Mouse (Mus musculus): ENCODE data around the gene Crlf1. TPM values are rescaled to one million over a fixed set of nuclear protein-coding genes. Genes with fewer than 3 reads are reported as not detected.

Crlf1 gene
- total and polyA plus RNA-seq, 2 experiments, result not detected

DNA sequence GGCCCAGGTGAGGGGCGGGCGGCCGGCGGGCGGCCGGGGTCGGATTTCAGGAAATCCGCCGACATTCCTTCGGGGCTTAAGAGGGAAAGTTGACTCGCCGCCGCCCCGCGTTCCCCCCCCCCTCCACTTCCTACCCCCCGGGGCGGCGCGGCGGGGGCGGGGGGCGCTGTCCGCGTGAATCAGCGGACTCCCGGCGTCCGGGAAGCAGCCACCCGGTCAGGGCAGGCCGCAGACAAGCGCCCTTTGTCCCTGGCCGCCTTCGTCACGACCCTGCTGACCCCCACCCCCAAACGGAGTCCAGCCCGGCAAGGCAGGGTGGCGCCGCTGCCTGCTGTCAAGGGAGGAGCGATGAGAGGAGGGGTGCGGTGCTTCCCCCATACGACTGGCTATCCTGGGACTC is 3.4 kb upstream of the Crlf1 start:
- H3K27ac ChIP-seq (replicated peaks; ENCODE audit: insufficient read depth, low read depth, low read length), result no peak overlapping the region
- no peak for DNase-seq (ENCODE audit: extremely low read depth, low read depth, low spot score)
- peaks cover 3% of the 10 kb centered on the region for H3K4me1 ChIP-seq (ENCODE audit: control insufficient read depth, insufficient read depth, low read length)
- no peaks in the 10 kb centered on the region for H3K36me3 ChIP-seq (ENCODE audit: control insufficient read depth, insufficient read depth, low read length)
- no peak overlapping the region for H3K9ac ChIP-seq (ENCODE audit: low read depth, low read length)
- H3K4me3 ChIP-seq (ENCODE audit: insufficient read depth, low read depth, low read length), result no peak overlapping the region; the same call in 1 of the 2 replicates
- peaks cover 41% of the 10 kb centered on the region for H3K27me3 ChIP-seq (ENCODE audit: control insufficient read depth, insufficient read depth, low read length)
- no peaks in the 10 kb centered on the region for H3K79me2 ChIP-seq (ENCODE audit: control insufficient read depth, insufficient read depth, low read length)
- WGBS, result 5% methylated on average over 36 of the region's 41 CpGs
- no peak for TF ChIP-seq POLR2A (IDR thresholded peaks at IDR 0.05; ENCODE audit: extremely low read depth, insufficient read depth, low read length)
- no peak for TF ChIP-seq CTCF (IDR thresholded peaks at IDR 0.05; ENCODE audit: low read depth, low read length)

DNA sequence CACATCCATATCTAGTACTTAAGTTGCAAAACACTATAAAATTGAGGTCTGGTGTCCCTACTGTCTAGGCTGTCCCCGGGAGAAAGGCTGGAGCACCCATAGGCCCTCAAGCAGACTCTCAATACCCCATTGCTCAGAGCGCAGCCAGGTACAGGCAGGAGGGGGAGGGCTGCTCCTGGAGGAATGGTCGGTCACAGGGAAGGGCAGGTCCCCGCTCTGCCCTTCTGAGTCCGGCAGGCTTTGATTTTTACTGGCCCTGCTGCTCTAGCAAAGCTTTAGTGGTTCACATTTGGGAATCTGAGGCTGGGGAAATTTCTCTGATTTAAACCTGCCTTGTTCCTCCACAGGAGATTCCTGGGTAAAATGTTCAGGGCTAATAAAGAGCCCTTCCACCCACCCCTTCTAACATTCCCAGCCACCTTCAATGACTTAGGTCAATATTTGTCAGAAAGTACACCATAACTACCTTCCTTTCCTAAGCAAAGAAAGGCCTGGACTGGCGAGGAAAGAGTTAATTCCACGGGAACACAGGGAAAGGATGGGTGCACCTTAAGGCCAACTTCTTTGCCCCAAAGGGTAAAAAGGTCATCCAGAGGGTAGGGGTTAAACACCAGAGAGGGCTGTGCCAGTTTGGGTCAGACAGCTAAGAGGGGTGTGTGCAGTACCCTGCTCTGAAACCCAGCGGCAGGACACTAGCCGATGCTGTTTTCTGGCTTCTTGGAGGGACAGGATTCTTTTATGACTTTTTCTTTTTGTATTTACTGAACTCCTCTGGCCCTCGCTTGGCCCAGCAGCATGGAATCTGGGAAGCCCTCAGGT is 2.7 kb upstream of the Crlf1 start:
- Histone ChIP-seq H3K4me3 (ENCODE audit: insufficient read depth, low read depth, low read length) (no peak overlapping the region), H3K27ac (replicated peaks; ENCODE audit: insufficient read depth, low read depth, low read length) (no peak overlapping the region), H3K79me2 (ENCODE audit: control insufficient read depth, insufficient read depth, low read length) (no peaks in the 10 kb centered on the region), H3K27me3 (ENCODE audit: control insufficient read depth, insufficient read depth, low read length) (peaks cover 42% of the 10 kb centered on the region), H3K4me1 (ENCODE audit: control insufficient read depth, insufficient read depth, low read length) (peaks cover 3% of the 10 kb centered on the region), H3K36me3 (ENCODE audit: control insufficient read depth, insufficient read depth, low read length) (no peaks in the 10 kb centered on the region), H3K9ac (ENCODE audit: low read depth, low read length) (no peak overlapping the region)
- DNase-seq (ENCODE audit: extremely low read depth, low read depth, low spot score), result no peak
- WGBS, result 28% methylated on average over 10 of the region's 10 CpGs
- TF ChIP-seq POLR2A (IDR thresholded peaks at IDR 0.05; ENCODE audit: extremely low read depth, insufficient read depth, low read length), result no peak
- no peak for TF ChIP-seq CTCF (IDR thresholded peaks at IDR 0.05; ENCODE audit: low read depth, low read length)

DNA sequence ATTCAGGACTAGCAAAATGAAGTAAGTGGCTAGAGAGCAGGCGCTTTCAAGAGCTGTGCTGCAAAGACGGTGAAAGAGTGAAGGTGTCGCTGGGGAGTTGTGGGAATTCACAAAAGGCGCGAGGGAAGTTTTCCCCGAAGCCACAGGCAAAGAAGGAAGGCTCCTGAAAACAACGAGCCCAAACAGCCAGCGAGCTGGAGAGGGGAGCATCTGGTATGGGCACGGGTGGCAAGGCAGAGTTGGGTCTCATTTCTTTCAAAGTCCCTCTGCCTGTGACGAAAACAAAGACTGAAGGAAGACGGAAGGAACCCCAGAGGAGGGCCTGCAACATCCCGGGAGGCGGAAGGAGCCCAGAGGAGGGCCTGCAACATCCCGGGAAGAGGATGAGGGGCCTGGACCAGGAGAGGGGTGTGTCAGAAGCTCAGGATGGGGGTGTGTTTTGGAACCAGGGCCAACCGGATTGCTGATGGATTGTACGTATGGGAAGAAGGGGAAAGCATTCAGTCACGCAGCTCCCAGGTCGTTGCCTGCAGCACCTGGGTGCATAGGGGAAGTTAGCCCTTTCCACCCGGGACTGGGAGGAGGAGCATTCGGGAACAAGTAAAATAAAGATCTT is 2.0 kb upstream of the Crlf1 start:
- no peak overlapping the region for H3K27ac ChIP-seq (replicated peaks; ENCODE audit: insufficient read depth, low read depth, low read length)
- H3K4me3 ChIP-seq (ENCODE audit: insufficient read depth, low read depth, low read length), result no peak overlapping the region
- peaks cover 42% of the 10 kb centered on the region for H3K27me3 ChIP-seq (ENCODE audit: control insufficient read depth, insufficient read depth, low read length)
- peaks cover 3% of the 10 kb centered on the region for H3K4me1 ChIP-seq (ENCODE audit: control insufficient read depth, insufficient read depth, low read length)
- no peaks in the 10 kb centered on the region for H3K36me3 ChIP-seq (ENCODE audit: control insufficient read depth, insufficient read depth, low read length)
- H3K79me2 ChIP-seq (ENCODE audit: control insufficient read depth, insufficient read depth, low read length), result no peaks in the 10 kb centered on the region
- DNase-seq (ENCODE audit: extremely low read depth, low read depth, low spot score), result no peak
- no peak overlapping the region for H3K9ac ChIP-seq (ENCODE audit: low read depth, low read length)
- TF ChIP-seq CTCF (IDR thresholded peaks at IDR 0.05; ENCODE audit: low read depth, low read length) (no peak), POLR2A (IDR thresholded peaks at IDR 0.05; ENCODE audit: extremely low read depth, insufficient read depth, low read length) (no peak)
- 12% methylated on average over 20 of the region's 20 CpGs for WGBS

DNA sequence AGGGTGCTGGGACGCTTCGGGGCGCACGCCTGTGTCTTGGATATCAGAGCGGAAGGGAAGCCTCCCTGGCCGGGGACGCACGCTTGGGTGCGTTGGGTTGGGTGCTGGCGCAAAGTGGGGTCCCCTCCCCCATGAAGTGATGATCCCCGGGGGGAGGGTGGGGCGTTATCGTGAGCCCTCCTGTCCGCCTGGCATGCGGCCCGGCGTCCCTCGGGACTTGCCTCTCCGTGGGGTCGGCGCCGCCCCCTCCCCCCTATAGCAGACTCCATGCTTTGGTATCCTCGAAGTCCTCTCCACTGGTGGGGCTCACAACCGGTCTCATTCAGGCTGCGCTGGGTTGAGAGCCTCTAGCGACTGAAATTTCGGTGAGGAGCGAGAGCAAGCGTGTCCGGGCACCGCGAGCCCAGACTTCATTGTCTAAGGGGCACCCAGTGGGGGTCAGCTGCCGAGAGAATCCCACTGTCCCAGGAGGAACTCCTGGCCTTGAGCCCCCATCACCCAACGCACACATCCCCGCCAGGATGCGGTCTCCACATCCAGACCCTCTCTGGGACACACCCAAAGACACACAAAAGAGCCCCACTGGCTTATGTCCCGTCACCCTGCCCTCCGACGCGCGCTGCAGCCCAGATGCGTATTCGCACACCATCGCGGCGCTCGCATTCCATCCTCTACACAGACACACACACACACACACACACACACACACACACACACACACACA is 896 bp downstream of the Crlf1 start:
- 5% methylated on average over 42 of the region's 47 CpGs for WGBS
- H3K79me2 ChIP-seq (ENCODE audit: control insufficient read depth, insufficient read depth, low read length), result no peaks in the 10 kb centered on the region
- DNase-seq (ENCODE audit: extremely low read depth, low read depth, low spot score), result no peak
- peaks cover 36% of the 10 kb centered on the region for H3K27me3 ChIP-seq (ENCODE audit: control insufficient read depth, insufficient read depth, low read length)
- no peak overlapping the region for H3K4me3 ChIP-seq (ENCODE audit: insufficient read depth, low read depth, low read length)
- no peak overlapping the region for H3K9ac ChIP-seq (ENCODE audit: low read depth, low read length)
- no peaks in the 10 kb centered on the region for H3K36me3 ChIP-seq (ENCODE audit: control insufficient read depth, insufficient read depth, low read length)
- no peak overlapping the region for H3K27ac ChIP-seq (replicated peaks; ENCODE audit: insufficient read depth, low read depth, low read length)
- no peaks in the 10 kb centered on the region; the same call in 1 of the 2 replicates for H3K4me1 ChIP-seq (ENCODE audit: control insufficient read depth, insufficient read depth, low read length)
- TF ChIP-seq CTCF (IDR thresholded peaks at IDR 0.05; ENCODE audit: low read depth, low read length) (no peak), POLR2A (IDR thresholded peaks at IDR 0.05; ENCODE audit: extremely low read depth, insufficient read depth, low read length) (no peak)

DNA sequence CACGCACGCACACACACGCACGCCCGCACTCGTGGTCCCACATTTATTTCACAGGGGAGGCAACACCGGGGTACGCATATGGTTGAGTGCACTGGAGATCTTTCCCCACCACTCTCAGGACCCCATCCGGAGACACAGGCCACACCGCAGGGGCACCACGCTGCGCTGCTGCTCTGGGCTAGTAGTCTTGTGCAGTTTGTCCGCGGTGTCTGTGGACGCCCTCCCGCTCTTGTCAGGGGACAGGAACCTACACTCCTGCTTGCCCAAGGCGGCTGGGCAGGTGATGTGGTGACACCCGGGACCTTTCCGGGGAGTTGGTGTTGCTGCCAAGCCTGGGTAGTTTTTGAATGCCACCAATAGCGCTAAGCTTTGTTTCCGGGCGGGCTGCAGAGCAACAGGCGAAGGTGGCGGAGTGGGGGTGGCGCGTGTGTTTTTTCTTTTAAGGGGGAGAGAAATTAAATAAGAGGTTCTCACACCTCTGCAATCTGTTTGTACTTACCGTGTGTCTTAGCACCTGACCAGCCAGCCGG is 1.5 kb downstream of the Crlf1 start:
- H3K27ac ChIP-seq (replicated peaks; ENCODE audit: insufficient read depth, low read depth, low read length), result no peak overlapping the region
- H3K4me3 ChIP-seq (ENCODE audit: insufficient read depth, low read depth, low read length), result no peak overlapping the region
- WGBS, result 9% methylated on average over 28 of the region's 28 CpGs
- no peaks in the 10 kb centered on the region for H3K79me2 ChIP-seq (ENCODE audit: control insufficient read depth, insufficient read depth, low read length)
- TF ChIP-seq POLR2A (IDR thresholded peaks at IDR 0.05; ENCODE audit: extremely low read depth, insufficient read depth, low read length), result no peak
- TF ChIP-seq CTCF (IDR thresholded peaks at IDR 0.05; ENCODE audit: low read depth, low read length), result no peak
- H3K4me1 ChIP-seq (ENCODE audit: control insufficient read depth, insufficient read depth, low read length), result no peaks in the 10 kb centered on the region
- no peak for DNase-seq (ENCODE audit: extremely low read depth, low read depth, low spot score)
- H3K27me3 ChIP-seq (ENCODE audit: control insufficient read depth, insufficient read depth, low read length), result peaks cover 30% of the 10 kb centered on the region
- H3K9ac ChIP-seq (ENCODE audit: low read depth, low read length), result no peak overlapping the region
- no peaks in the 10 kb centered on the region for H3K36me3 ChIP-seq (ENCODE audit: control insufficient read depth, insufficient read depth, low read length)

Data from liver, adult 2 months (tissue).